Mouse (Mus musculus) ES-E14 (cell line): ENCODE results near the gene Fbxw10. TPM values are rescaled to one million over a fixed set of nuclear protein-coding genes. Genes with fewer than 3 reads are reported as not detected.

Experiments
- DNase-seq: peaks from one replicate; pipeline ENCODE4 v3.0.0-alpha.2; 2013; ENCODE audit warnings: low read depth, low spot score
- H3K27ac ChIP-seq: 2 replicates; pipeline ENCODE4 v1.5.1; 2012; ENCODE audit warnings: low read depth, mild to moderate bottlenecking, low read length, moderate library complexity, mixed read lengths; ENCODE audit not compliant: poor library complexity, insufficient read depth, severe bottlenecking
- H3K36me3 ChIP-seq: 2 replicates; pipeline ENCODE4 v1.6.1; 2012; ENCODE audit warnings: mild to moderate bottlenecking, low read length, moderate library complexity, mixed read lengths; ENCODE audit not compliant: control insufficient read depth, poor library complexity, insufficient read depth, severe bottlenecking
- H3K4me1 ChIP-seq, 2 experiments: fragments of 150-350 bp in 1 of 2; sonication (generic) in 1 of 2; 2 replicates each; pipeline ENCODE4 v1.6.1; 2012; ENCODE audit warnings: low read length in 2 of 2, mild to moderate bottlenecking in 1 of 2, mixed read lengths in 1 of 2; ENCODE audit not compliant: control insufficient read depth in 2 of 2, insufficient read depth in 2 of 2, poor library complexity in 1 of 2
- H3K4me3 ChIP-seq, 2 experiments: fragments of 150-350 bp in 1 of 2; sonication (generic) in 1 of 2; 2 replicates each; pipeline ENCODE4 v1.5.1; 2012; ENCODE audit warnings: low read length in 2 of 2, low read depth in 1 of 2, mild to moderate bottlenecking in 1 of 2, mixed read lengths in 1 of 2; ENCODE audit not compliant: insufficient read depth in 1 of 2, poor library complexity in 1 of 2, severe bottlenecking in 1 of 2
- H3K9ac ChIP-seq: 2 replicates; pipeline ENCODE4 v1.6.1; 2012; ENCODE audit warnings: low read depth, mild to moderate bottlenecking, low read length, mixed read lengths; ENCODE audit not compliant: poor library complexity, insufficient read depth, severe bottlenecking
- H3K9me3 ChIP-seq: fragments of 150-350 bp; sonication (generic); 2 replicates; pipeline ENCODE4 v1.6.1; 2012; ENCODE audit warnings: low read depth, mild to moderate bottlenecking, low read length; ENCODE audit not compliant: control insufficient read depth, insufficient read depth
- CHD2 ChIP-seq: IDR thresholded peaks from 2 replicates; pipeline ENCODE4 v1.6.1; 2014; ENCODE audit warnings: mild to moderate bottlenecking, low read depth, low read length, inconsistent platforms
- HCFC1 ChIP-seq: IDR thresholded peaks from 2 replicates; pipeline ENCODE4 v1.6.1; 2012; ENCODE audit warnings: low read length, inconsistent platforms, borderline replicate concordance; ENCODE audit not compliant: insufficient read depth
- MAFK ChIP-seq: IDR thresholded peaks from 2 replicates; pipeline ENCODE4 v1.6.1; 2014; ENCODE audit warnings: mild to moderate bottlenecking, low read depth, low read length, inconsistent platforms; ENCODE audit not compliant: insufficient read depth
- ZC3H11A ChIP-seq: IDR thresholded peaks from 2 replicates; pipeline ENCODE4 v1.6.1; 2012; ENCODE audit warnings: low read depth, mild to moderate bottlenecking, inconsistent platforms, low read length, borderline replicate concordance
- ZNF384 ChIP-seq: IDR thresholded peaks from 2 replicates; pipeline ENCODE4 v1.6.1; 2012; ENCODE audit warnings: low read depth, low read length, inconsistent platforms
- in situ Hi-C, 2 experiments: fragments of 600-800 bp; cut with MboI; formaldehyde crosslinking; loops; one replicate each; pipeline ENCODE4 v1.15.1; 2025; ENCODE audit warnings: low sequenced_read_pairs in 2 of 2, inconsistent platforms in 1 of 2; ENCODE audit not compliant: unreplicated experiment in 2 of 2
- total RNA-seq: library from RNA; depleted of rRNA; stranded (reverse); fragments of 300-350 nt; gene quantifications from 2 replicates; pipeline ENCODE4 v1.2.3, GENCODE M21; 2012

Gene Fbxw10
- total RNA-seq, 1 experiment, result 0.85 TPM

- Histone ChIP-seq H3K36me3 (no peaks in the 10 kb centered on the region), H3K9me3 (no peaks in the 10 kb centered on the region), H3K4me3 (no peak overlapping the region), H3K27ac (no peak overlapping the region), H3K4me1 (peaks cover 0 to 8% of the 10 kb centered on the region in 2 experiments; a peak in 1 of 4 replicates), H3K9ac (no peak overlapping the region)
- DNase-seq, result peak; percentile 69
- in situ Hi-C loops, result no loop called here
- TF ChIP-seq MAFK (no peak), ZC3H11A (peak; percentile 67)
Measured at GRCm38 (mm10) chr11:62901699-62902323, 54.9 kb downstream of the Fbxw10 start.

GRCm38 (mm10) chr11:62903871-62904495 is 57.1 kb downstream of the Fbxw10 start:
- peaks cover 0 to 8% of the 10 kb centered on the region in 2 experiments; a peak in 1 of 4 replicates for H3K4me1 ChIP-seq
- no peak overlapping the region for H3K9ac ChIP-seq
- no peaks in the 10 kb centered on the region for H3K36me3 ChIP-seq
- no peak overlapping the region for H3K4me3 ChIP-seq
- H3K27ac ChIP-seq, result no peak overlapping the region
- DNase-seq, result peak; percentile 33
- TF ChIP-seq ZNF384 (no peak), ZC3H11A (no peak), MAFK (no peak), HCFC1 (no peak), CHD2 (no peak)
- in situ Hi-C loops, result no loop called here
- H3K9me3 ChIP-seq, result no peaks in the 10 kb centered on the region

- Histone ChIP-seq H3K4me1 (peaks cover 0 to 2% of the 10 kb centered on the region in 2 experiments; a peak in 1 of 4 replicates), H3K36me3 (no peaks in the 10 kb centered on the region), H3K9me3 (no peaks in the 10 kb centered on the region), H3K4me3 (no peak overlapping the region), H3K27ac (no peak overlapping the region), H3K9ac (no peak overlapping the region)
- DNase-seq, result no peak
- in situ Hi-C loops, result loop anchor here in 1 of 2 experiments (10.0 kb wide), 1 partner anchor 155 kb away; the partner anchor contains the start of gene Gm10428
- TF ChIP-seq CHD2 (no peak), MAFK (no peak), ZNF384 (no peak), HCFC1 (no peak), ZC3H11A (no peak)
Measured at GRCm38 (mm10) chr11:62909720-62910306, 62.9 kb downstream of the Fbxw10 start.

DNA sequence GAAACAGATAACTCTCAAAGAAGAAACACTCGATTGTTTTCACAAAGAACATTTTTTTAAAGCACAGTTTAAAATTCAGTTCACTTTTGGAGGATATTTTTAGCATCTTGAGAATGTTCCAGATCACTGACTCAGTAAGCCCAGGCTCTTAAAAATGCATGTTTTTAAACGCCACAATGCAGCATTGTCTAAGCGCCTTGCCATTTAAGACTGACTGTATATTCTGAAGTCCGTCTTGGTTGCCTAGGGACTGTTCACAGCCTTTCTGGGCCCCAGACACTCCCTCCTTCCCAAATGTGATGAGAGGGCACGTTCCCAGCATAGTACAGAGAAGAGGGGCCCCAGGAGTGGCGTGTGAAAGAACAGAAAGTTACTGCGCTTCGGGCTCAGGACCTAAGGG is 64.5 kb downstream of the Fbxw10 start:
- no peak overlapping the region for H3K9ac ChIP-seq
- H3K4me1 ChIP-seq, result no peaks in the 10 kb centered on the region
- no peak for DNase-seq
- no peaks in the 10 kb centered on the region for H3K9me3 ChIP-seq
- no peak overlapping the region for H3K4me3 ChIP-seq
- H3K27ac ChIP-seq, result no peak overlapping the region
- H3K36me3 ChIP-seq, result no peaks in the 10 kb centered on the region
- in situ Hi-C loops, result loop anchor here in 1 of 2 experiments (10.0 kb wide), 1 partner anchor 157 kb away; the partner anchor contains the start of gene Gm10428
- TF ChIP-seq HCFC1 (no peak), ZNF384 (no peak), MAFK (no peak), CHD2 (no peak), ZC3H11A (no peak)
